Mouse (Mus musculus) adrenal gland, adult 8-10 months (tissue): ENCODE results near the gene Tmem151b. TPM values are rescaled to one million over a fixed set of nuclear protein-coding genes. Genes with fewer than 3 reads are reported as not detected.

Source experiments
- DNase-seq: peaks from one replicate; pipeline ENCODE4 v3.0.0; 2022
- total RNA-seq, 4 experiments: library from RNA; stranded (reverse); gene quantifications; 2 replicates each; pipeline ENCODE4 v1.2.4; 2022

Gene Tmem151b
- total RNA-seq, 4 experiments from 2014 or later: 0.09 to 0.17 (median 0.14) TPM

DNA sequence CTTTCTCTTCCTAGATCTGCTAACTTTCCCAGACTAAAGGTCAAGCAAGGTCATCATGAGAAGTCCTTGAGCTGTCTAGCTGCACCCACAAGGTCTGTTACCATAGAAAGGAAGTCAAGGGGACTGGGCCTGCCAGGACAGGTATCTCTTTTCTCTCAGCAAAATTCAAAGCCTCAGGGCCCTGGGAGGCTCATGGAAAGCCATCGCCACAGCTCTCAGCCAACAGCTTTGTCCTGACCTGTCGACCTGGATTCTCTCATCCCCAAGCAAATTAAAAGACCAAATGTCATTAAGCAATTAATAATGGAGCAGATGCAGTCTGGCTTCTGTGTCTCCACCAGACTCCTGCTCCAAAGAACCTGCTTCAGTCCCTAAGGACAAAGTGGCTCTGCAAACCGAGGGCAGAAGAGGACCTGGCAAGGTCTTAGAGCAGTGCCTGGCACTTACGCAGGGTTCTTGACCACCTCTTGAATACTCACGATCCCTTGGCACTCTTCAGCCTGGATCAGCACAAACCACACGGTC, 43.5 kb downstream of the Tmem151b start:
- DNase-seq: no peak

DNA sequence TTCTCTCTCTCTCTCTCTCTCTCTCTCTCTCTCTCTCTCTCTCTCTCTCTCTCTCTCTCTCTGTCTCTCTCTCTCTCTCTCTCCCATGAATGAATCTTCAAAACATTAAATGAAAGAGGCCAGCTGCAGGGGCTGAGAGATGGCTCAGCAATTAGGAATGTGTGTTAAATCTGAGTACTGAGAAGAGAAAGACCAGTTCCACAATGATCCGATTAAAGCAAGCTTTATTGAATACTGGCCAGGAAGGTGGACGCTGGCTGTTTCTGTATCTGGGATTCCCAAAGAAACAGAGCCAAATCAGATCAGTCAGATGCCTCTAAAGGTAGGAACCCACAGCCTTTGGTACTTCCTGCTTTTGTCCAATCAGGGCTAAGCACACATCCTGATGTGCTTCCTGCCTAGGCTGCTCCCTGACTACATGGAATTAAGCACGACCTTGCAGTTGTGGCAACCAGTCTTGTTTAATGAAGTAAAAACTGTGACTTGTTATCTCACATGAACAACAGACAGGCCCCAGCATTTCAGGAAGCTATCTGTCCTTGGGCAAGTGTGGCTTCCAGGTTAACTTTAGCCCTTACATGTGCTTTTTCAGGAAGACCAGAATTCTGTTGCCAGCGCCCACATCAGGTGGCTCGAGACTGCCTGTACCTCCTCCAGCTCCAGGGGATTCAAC, 46.0 kb downstream of the Tmem151b start:
- DNase-seq: no peak

DNA sequence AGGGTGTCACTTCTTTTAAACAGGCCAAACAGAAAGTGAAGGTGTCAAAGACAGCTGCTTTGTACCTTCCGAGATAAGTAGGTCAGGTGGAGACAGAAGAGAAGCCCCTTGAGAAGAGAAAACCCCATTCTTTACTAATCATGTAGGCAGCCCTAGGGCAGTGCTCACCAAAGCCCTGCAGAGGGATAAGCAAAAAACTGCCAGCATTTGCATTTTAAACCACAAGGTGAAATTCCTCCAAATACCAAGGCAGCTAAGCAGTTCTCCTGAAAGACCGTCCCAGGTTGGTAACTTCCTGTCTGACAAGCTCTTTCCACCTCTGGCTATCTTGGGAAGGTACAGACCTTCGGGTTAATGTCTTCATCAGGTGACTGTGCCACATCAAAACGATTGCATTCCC, 47.2 kb downstream of the Tmem151b start:
- no peak for DNase-seq

DNA sequence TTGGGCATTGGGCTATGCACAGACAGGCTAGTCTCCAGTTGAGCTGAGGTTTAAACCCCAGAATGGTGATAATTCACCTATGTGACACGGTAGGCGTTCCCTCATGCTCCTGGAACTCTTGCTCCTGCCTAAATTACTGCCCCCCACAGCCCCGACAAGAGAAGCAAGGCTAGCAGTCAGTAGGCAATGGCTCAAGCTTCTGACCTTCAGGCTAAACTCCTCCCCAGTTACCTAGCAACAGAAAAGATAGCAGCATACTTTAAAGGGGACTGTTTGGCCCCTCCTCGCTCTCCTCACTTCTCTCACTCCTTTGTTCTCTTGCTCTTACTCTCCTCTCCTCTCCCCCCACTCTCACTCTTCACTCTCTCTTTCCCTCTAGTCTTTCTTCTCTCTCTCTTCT, 48.5 kb downstream of the Tmem151b start:
- no peak for DNase-seq

DNA sequence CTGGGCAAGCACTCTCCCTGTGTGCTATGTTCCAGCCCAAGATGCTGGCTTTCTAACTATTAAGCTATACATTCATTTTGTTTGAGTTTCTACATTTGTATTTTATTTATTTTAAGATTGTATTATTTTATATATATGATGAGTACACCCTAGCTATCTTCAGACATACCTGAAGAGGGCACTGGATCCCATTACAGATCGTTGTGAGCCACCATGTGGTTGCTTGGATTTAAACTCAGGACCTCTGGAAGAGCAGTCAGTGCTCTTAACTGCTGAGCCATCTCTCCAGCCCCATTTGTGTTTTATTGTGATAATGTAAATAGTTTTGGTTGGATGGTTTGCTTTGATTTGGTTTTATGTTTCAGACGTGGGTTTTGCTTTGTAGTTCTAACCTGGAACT, 50.0 kb downstream of the Tmem151b start:
- no peak for DNase-seq

DNA sequence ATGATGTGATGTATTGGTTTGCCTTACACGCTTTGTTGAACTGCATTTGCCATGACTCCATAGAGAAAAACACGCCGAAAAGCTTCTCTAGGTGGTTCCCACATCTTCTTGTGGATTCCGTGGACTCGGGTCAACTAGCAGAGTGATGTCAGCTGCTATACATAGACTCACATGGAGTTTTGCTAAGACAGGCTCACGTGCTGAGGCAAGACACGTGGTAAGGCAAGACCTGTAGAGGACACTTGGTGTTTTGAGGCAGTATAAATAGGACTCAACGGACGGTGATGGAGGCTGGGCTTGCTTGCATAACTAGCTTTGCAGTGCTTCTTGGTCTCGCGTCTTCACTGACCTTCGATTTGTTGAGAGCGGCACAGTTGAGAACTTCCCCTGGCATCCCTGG, 51.1 kb downstream of the Tmem151b start:
- no peak for DNase-seq

DNA sequence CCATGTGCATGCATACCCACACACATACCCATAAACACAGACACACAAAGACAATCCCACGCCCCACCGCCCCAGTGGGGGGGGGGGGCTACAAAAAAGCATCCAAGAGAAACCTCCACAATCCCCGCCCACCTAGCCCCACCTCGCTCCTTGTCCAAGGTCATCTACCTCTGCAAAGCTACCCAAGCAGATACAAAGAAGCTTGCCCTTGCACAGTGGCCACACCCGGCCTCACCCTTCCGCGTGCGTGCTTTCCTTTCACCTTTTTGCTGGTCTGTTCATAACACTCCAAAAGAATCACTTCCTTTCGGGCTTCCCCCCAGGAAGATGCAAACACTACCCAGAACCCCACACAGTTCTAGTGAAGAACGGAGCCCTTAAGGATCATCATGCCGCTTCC, 54.1 kb downstream of the Tmem151b start:
- no peak for DNase-seq

Other genes with a start within 250 kb of the Tmem151b start
- gene Cdc5l, start 115.9 kb downstream of the Tmem151b start, total RNA-seq: 10 to 100 TPM; 34.2 to 45.1 (median 40.6) TPM
- under 1 TPM in 2 of 4 experiments, not detected in 2; 0.17 to 0.24 TPM for gene Spats1, start 74.3 kb downstream of the Tmem151b start, total RNA-seq
- 10 to 100 TPM; 18.1 to 23.7 (median 19.0) TPM for gene Aars2, start 42.8 kb downstream of the Tmem151b start, total RNA-seq
- not detected for gene Tcte1, start 26.2 kb downstream of the Tmem151b start, total RNA-seq
- gene Nfkbie, start 6.0 kb upstream of the Tmem151b start, total RNA-seq: 1 to 10 TPM; 4.2 to 6.4 (median 5.6) TPM
- gene Slc35b2, start 14.2 kb upstream of the Tmem151b start, total RNA-seq: 10 to 100 TPM; 51.7 to 68.9 (median 61.0) TPM
- gene Hsp90ab1, start 23.6 kb upstream of the Tmem151b start, total RNA-seq: 1,000 to 10,000 TPM; 1,432 to 3,205 (median 1,905) TPM
- 100 to 1,000 TPM; 145 to 174 (median 158) TPM for gene Slc29a1, start 49.9 kb upstream of the Tmem151b start, total RNA-seq
- gene Mymx, start 52.4 kb upstream of the Tmem151b start, total RNA-seq: under 1 TPM in 2 of 4 experiments, not detected in 2; 0.32 to 0.38 TPM
- gene Capn11, start 109.6 kb upstream of the Tmem151b start, total RNA-seq: under 1 TPM in 1 of 4 experiments, not detected in 3; 0.89 TPM
- 100 to 1,000 TPM; 109 to 120 (median 112) TPM for gene Mrpl14, start 136.6 kb upstream of the Tmem151b start, total RNA-seq
- 10 to 100 TPM; 38.2 to 75.2 (median 53.9) TPM for gene Tmem63b, start 137.2 kb upstream of the Tmem151b start, total RNA-seq
- not detected for gene 1600014C23Rik, start 184.2 kb upstream of the Tmem151b start, total RNA-seq